Mouse (Mus musculus): ENCODE measurements around the gene Inka1. TPM values are rescaled to one million over a fixed set of nuclear protein-coding genes. Genes with fewer than 3 reads are reported as not detected.

Gene Inka1
- polyA plus RNA-seq, 1 experiment, result 7.9 TPM

DNA sequence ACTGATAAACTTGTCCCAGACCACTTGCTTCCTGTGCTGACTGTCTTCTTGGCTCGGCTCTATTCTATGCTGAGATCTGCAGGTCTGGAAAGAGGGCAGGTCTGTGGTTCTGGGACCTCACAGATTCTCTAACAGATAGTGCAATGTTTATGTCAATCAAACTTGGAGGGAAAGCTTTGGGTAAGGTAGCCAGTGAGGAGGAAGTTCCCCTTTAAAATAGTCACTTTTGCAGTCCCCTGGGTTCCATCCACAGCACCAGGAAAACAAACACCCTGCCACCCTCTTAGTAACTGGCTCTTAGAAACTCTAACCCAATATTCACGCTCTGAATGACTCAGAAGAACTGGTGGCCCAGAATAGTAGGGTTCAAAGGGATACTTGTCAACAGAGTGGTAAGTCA is 8.8 kb upstream of the Inka1 start:
- 53% methylated on average over 2 of the region's 2 CpGs for WGBS
- DNase-seq, result no peak
- Histone ChIP-seq H3K27ac (ENCODE audit: insufficient read depth, low read depth, low read length) (no peak overlapping the region), H3K36me3 (ENCODE audit: control insufficient read depth, insufficient read depth, low read length) (no peaks in the 10 kb centered on the region), H3K27me3 (replicated peaks; ENCODE audit: control insufficient read depth, insufficient read depth, low read length) (no peaks in the 10 kb centered on the region), H3K4me1 (ENCODE audit: control insufficient read depth, insufficient read depth, low read length) (no peaks in the 10 kb centered on the region), H3K4me3 (ENCODE audit: insufficient read depth, low read depth, low read length) (no peak overlapping the region)
- TF ChIP-seq CTCF (conservative IDR thresholded peaks at IDR 0.05; ENCODE audit: insufficient read depth, insufficient read length, low read depth, low read length), result no peak
- TF ChIP-seq POLR2A (IDR thresholded peaks at IDR 0.05; ENCODE audit: low read depth, low read length), result no peak

DNA sequence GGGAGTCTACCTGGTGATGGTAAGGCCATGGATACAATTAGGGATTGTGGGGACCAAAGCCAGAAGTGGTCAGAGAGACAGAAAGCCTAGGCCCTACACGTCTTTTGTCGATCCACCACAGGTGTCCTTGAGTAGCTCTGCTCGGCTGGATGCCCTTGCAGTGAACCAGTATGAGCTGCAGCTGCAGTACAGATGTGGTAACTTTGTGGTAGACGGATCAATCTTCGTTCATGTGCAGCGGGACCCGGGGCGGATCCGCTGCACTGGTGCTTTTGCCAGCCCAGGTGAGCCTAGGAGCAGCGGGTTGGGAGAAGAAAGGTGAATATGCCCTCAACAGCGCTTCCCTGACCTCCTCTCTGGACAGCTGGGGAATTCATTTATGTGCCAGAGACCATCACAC is 7.3 kb upstream of the Inka1 start:
- no peak for DNase-seq
- no peak for TF ChIP-seq POLR2A (IDR thresholded peaks at IDR 0.05; ENCODE audit: low read depth, low read length)
- TF ChIP-seq CTCF (conservative IDR thresholded peaks at IDR 0.05; ENCODE audit: insufficient read depth, insufficient read length, low read depth, low read length), result no peak
- WGBS, result 94% methylated on average over 11 of the region's 11 CpGs
- Histone ChIP-seq H3K27ac (ENCODE audit: insufficient read depth, low read depth, low read length) (no peak overlapping the region), H3K4me3 (ENCODE audit: insufficient read depth, low read depth, low read length) (no peak overlapping the region), H3K36me3 (ENCODE audit: control insufficient read depth, insufficient read depth, low read length) (no peaks in the 10 kb centered on the region), H3K27me3 (replicated peaks; ENCODE audit: control insufficient read depth, insufficient read depth, low read length) (no peaks in the 10 kb centered on the region), H3K4me1 (ENCODE audit: control insufficient read depth, insufficient read depth, low read length) (no peaks in the 10 kb centered on the region)

DNA sequence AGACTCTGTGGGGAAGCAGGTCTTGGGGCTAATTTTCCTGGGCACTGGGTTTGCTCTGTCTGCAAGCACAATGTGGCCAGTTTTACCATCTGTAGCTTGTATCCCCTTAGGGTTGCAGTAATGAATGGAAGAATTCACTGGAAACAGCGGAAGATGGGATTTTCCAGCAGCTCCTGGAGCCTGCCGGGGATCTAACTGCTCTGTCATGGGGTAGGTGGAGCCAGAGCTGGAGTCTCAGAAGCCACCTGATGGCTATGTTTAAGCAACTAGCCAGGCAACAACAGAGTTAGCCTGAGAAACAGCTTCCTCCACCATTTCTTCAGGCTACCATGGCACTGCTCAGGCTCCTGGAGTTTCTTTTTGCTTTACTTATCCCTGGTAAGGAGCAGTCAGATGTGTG is 6.5 kb upstream of the Inka1 start, which contains the start of gene Cdhr4:
TSS of gene Cdhr4 (plus strand) at position 301 of the 400 bp plus-strand sequence.
- WGBS, result 72% methylated on average over 2 of the region's 2 CpGs
- no peaks in the 10 kb centered on the region for H3K36me3 ChIP-seq (ENCODE audit: control insufficient read depth, insufficient read depth, low read length)
- H3K27ac ChIP-seq (ENCODE audit: insufficient read depth, low read depth, low read length), result no peak within 1 kb of the TSS
- no peaks in the 10 kb centered on the region for H3K4me1 ChIP-seq (ENCODE audit: control insufficient read depth, insufficient read depth, low read length)
- TF ChIP-seq POLR2A (IDR thresholded peaks at IDR 0.05; ENCODE audit: low read depth, low read length) (no peak), CTCF (conservative IDR thresholded peaks at IDR 0.05; ENCODE audit: insufficient read depth, insufficient read length, low read depth, low read length) (no peak)
- no peaks in the 10 kb centered on the region for H3K27me3 ChIP-seq (replicated peaks; ENCODE audit: control insufficient read depth, insufficient read depth, low read length)
- no peak within 1 kb of the TSS for H3K4me3 ChIP-seq (ENCODE audit: insufficient read depth, low read depth, low read length)
- DNase-seq, result no peak

DNA sequence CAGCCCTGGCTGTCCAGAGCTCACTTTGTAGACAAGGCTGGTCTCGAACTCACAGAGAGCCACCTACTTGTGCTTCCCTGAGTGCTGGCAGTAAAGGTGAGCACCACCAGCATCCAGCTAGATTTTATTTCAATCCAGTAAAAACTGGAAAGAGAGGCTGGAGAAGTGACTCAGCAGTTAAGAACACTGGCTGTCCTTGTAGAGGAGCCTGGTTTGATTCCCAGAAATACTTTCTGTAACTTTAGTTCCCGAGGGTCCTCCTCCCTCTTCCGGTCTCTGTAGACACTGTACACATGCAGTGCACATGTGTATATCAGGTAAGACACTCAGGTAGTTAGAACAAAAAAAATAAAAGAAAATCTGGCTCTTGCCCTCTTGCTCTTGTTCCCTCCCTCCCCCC is 2.3 kb upstream of the Inka1 start:
- Histone ChIP-seq H3K4me3 (ENCODE audit: insufficient read depth, low read depth, low read length) (no peak overlapping the region), H3K27me3 (replicated peaks; ENCODE audit: control insufficient read depth, insufficient read depth, low read length) (no peaks in the 10 kb centered on the region), H3K27ac (ENCODE audit: insufficient read depth, low read depth, low read length) (no peak overlapping the region), H3K4me1 (ENCODE audit: control insufficient read depth, insufficient read depth, low read length) (no peaks in the 10 kb centered on the region; the same call in 1 of the 2 replicates), H3K36me3 (ENCODE audit: control insufficient read depth, insufficient read depth, low read length) (no peaks in the 10 kb centered on the region)
- TF ChIP-seq POLR2A (IDR thresholded peaks at IDR 0.05; ENCODE audit: low read depth, low read length) (no peak), CTCF (conservative IDR thresholded peaks at IDR 0.05; ENCODE audit: insufficient read depth, insufficient read length, low read depth, low read length) (no peak)
- WGBS, result 68% methylated on average over 3 of the region's 3 CpGs
- no peak for DNase-seq

DNA sequence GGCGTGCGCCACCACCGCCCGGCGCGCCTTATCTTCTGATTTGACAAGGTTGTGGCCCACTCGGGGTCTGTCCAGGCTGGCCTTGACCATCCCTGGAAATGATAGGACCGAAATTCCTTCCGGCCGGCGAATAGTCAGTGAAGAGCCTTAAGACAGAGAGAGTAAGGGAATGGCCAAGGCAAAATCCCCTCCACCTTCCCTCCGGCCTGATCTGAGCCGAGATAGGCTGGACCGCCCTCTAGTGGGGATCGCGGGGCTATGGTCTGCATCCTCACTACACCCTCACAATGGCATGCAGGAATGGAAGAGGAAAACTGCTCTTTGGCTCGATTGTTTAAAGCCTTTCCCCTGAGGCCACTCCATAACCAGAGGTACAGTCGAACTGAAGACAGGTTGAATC is 697 bp upstream of the Inka1 start:
- Histone ChIP-seq H3K27ac (ENCODE audit: insufficient read depth, low read depth, low read length) (no peak overlapping the region), H3K4me3 (ENCODE audit: insufficient read depth, low read depth, low read length) (no peak overlapping the region; the same call in 1 of the 2 replicates), H3K27me3 (replicated peaks; ENCODE audit: control insufficient read depth, insufficient read depth, low read length) (no peaks in the 10 kb centered on the region), H3K36me3 (ENCODE audit: control insufficient read depth, insufficient read depth, low read length) (no peaks in the 10 kb centered on the region), H3K4me1 (ENCODE audit: control insufficient read depth, insufficient read depth, low read length) (no peaks in the 10 kb centered on the region; the same call in 1 of the 2 replicates)
- WGBS, result 4% methylated on average over 18 of the region's 18 CpGs
- DNase-seq, result peak; percentile 87
- no peak for TF ChIP-seq POLR2A (IDR thresholded peaks at IDR 0.05; ENCODE audit: low read depth, low read length)
- peak; percentile 95 for TF ChIP-seq CTCF (conservative IDR thresholded peaks at IDR 0.05; ENCODE audit: insufficient read depth, insufficient read length, low read depth, low read length)

DNA sequence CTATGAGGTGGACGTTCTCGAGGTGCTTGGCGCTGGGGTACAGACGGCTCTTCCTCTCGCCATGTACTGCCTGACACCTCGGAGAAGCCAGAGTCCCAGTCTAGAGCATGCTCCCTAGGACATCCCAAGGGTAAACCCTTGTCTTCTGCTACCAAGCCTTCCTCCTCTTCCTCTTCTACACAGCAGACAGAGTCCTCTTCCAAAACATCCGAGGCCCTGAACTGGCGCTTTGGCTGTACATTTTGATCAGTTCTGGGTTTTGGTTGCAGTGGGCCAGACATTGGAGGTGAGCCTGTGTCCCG is 974 bp downstream of the Inka1 start:
- Histone ChIP-seq H3K27ac (ENCODE audit: insufficient read depth, low read depth, low read length) (peak overlapping the region; percentile 98), H3K4me3 (ENCODE audit: insufficient read depth, low read depth, low read length) (peak overlapping the region; percentile 52), H3K4me1 (ENCODE audit: control insufficient read depth, insufficient read depth, low read length) (no peaks in the 10 kb centered on the region; the same call in 1 of the 2 replicates), H3K36me3 (ENCODE audit: control insufficient read depth, insufficient read depth, low read length) (no peaks in the 10 kb centered on the region), H3K27me3 (replicated peaks; ENCODE audit: control insufficient read depth, insufficient read depth, low read length) (no peaks in the 10 kb centered on the region)
- 68% methylated on average over 9 of the region's 9 CpGs for WGBS
- no peak for DNase-seq
- TF ChIP-seq CTCF (conservative IDR thresholded peaks at IDR 0.05; ENCODE audit: insufficient read depth, insufficient read length, low read depth, low read length) (no peak), POLR2A (IDR thresholded peaks at IDR 0.05; ENCODE audit: low read depth, low read length) (no peak)

DNA sequence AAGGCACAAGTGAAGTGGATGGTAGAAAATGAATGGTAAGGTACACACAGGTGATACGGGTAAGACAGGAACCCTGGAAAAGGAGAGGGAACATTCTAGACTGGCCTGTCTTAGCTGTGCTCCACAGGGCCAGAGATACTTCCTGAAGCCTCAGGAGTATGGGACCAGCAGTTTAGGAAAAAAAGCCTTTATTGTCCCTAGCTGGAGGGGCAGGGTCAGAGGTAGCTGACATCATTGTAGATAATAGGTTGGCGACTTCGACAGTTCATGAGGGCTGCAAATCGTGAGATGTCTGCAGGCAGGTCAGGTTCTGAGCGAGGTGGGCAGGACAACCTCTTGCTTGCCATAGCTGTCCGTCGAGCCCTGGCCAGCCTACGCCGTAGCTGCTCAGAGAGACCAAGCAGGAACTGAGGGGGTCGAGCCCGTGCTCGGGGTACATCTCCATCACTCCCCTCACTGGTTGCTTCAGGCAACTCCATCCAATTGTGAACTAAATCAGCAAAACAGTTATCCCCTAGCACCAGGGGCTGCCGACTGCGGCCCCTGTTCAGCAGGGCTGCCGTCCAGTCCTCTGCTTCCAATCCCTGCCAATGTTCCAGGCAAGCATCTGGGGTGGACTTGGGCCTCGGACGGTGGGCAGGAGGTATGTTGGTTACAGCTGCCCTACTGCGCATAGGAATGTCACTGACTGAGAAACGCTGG is 1.5 kb downstream of the Inka1 start:
- peak overlapping the region; percentile 98 for H3K27ac ChIP-seq (ENCODE audit: insufficient read depth, low read depth, low read length)
- no peaks in the 10 kb centered on the region; the same call in 1 of the 2 replicates for H3K4me1 ChIP-seq (ENCODE audit: control insufficient read depth, insufficient read depth, low read length)
- H3K27me3 ChIP-seq (replicated peaks; ENCODE audit: control insufficient read depth, insufficient read depth, low read length), result no peaks in the 10 kb centered on the region
- peak overlapping the region; percentile 52 for H3K4me3 ChIP-seq (ENCODE audit: insufficient read depth, low read depth, low read length)
- TF ChIP-seq POLR2A (IDR thresholded peaks at IDR 0.05; ENCODE audit: low read depth, low read length), result no peak
- TF ChIP-seq CTCF (conservative IDR thresholded peaks at IDR 0.05; ENCODE audit: insufficient read depth, insufficient read length, low read depth, low read length), result no peak
- no peak for DNase-seq
- 51% methylated on average over 19 of the region's 19 CpGs for WGBS
- H3K36me3 ChIP-seq (ENCODE audit: control insufficient read depth, insufficient read depth, low read length), result no peaks in the 10 kb centered on the region
